ENCODE assay signal across 7 mouse cellular contexts in genomic region chr12:100106275-100106895, GRCm38 (mm10). TPM values are rescaled to one million over a fixed set of nuclear protein-coding genes. Genes with fewer than 3 reads are reported as not detected.
A peak's percentile ranks its signal among the peaks of the same experiment; 100 is the strongest.
DNase-seq lines count a peak whose midpoint lies in the region; ATAC-seq lines count a peak whose summit lies in the region.

No protein-coding gene starts in this region.

- no peak overlapping the region for H3K27ac ChIP-seq in forebrain, embryonic 14.5 days (ENCODE audit: low read depth, low read length)
- no peak overlapping the region for H3K27ac ChIP-seq in hindbrain, embryonic 14.5 days

- H3K9me3 ChIP-seq in forebrain, embryonic 14.5 days (replicated peaks; ENCODE audit: control insufficient read depth, low read length), result no peaks in the 10 kb centered on the region
- no peaks in the 10 kb centered on the region for H3K9me3 ChIP-seq in hindbrain, embryonic 14.5 days (ENCODE audit: control insufficient read depth, low read length)

- H3K36me3 ChIP-seq in forebrain, embryonic 14.5 days (ENCODE audit: control insufficient read depth, insufficient read depth, low read length), result peaks cover under 1% of the 10 kb centered on the region; the same call in 1 of the 2 replicates
- no peaks in the 10 kb centered on the region for H3K36me3 ChIP-seq in hindbrain, embryonic 14.5 days (replicated peaks; ENCODE audit: control insufficient read depth, insufficient read depth)

- peaks cover 8% of the 10 kb centered on the region for H3K4me1 ChIP-seq in forebrain, embryonic 14.5 days (ENCODE audit: control insufficient read depth, insufficient read depth, low read length)
- peaks cover 7% of the 10 kb centered on the region for H3K4me1 ChIP-seq in hindbrain, embryonic 14.5 days (replicated peaks; ENCODE audit: control insufficient read depth, insufficient read depth, low read length)

- no peaks in the 10 kb centered on the region for H3K27me3 ChIP-seq in forebrain, embryonic 14.5 days (replicated peaks; ENCODE audit: control insufficient read depth, insufficient read depth, low read length)
- H3K27me3 ChIP-seq in hindbrain, embryonic 14.5 days (ENCODE audit: control insufficient read depth, insufficient read depth, low read length), result no peaks in the 10 kb centered on the region

- H3K4me3 ChIP-seq in forebrain, embryonic 14.5 days (ENCODE audit: low read depth, low read length), result no peak overlapping the region
- H3K4me3 ChIP-seq in hindbrain, embryonic 14.5 days (replicated peaks; ENCODE audit: low read length), result no peak overlapping the region

- ATAC-seq in forebrain, embryonic 14.5 days, result peak; percentile 18; the same call in 1 of the 2 replicates
- no peak for ATAC-seq in hindbrain, embryonic 14.5 days (ENCODE audit: low FRiP score)
- ATAC-seq in megakaryocyte-erythroid progenitor cell, adult 5-6 weeks (replicated peaks; ENCODE audit: low FRiP score, low TSS enrichment, poor library complexity, severe bottlenecking), result 0 out of 2 replicates have a peak, but pooled peaks have one; percentile 29

- 0 out of 2 replicates have a peak overlapping the region, but pooled peaks have one; percentile 14 for H3K4me2 ChIP-seq in forebrain, embryonic 14.5 days (ENCODE audit: low read length)
- no peak overlapping the region for H3K4me2 ChIP-seq in hindbrain, embryonic 14.5 days (replicated peaks)

- H3K9ac ChIP-seq in forebrain, embryonic 14.5 days (ENCODE audit: low read length), result no peak overlapping the region
- H3K9ac ChIP-seq in hindbrain, embryonic 14.5 days, result no peak overlapping the region

- DNase-seq in MEL-GATA-1-ER (ENCODE audit: extremely low read depth, low read depth), result peak; percentile 74
- DNase-seq in brain, adult 2 months (ENCODE audit: low read depth, low spot score), result peak; percentile 93
- peak; percentile 92 for DNase-seq in forebrain, embryonic 14.5 days (ENCODE audit: low spot score)
- peak; percentile 93 for DNase-seq in hindbrain, embryonic 14.5 days (ENCODE audit: low spot score)
- DNase-seq in layer of hippocampus, postnatal 36 days, result peak; percentile 54 to 73
- DNase-seq in skeletal muscle tissue, adult 2 months (ENCODE audit: low read depth, low spot score), result peak; percentile 75

- WGBS in forebrain, embryonic 14.5 days, result 13% methylated on average over 20 of the region's 20 CpGs
- WGBS in hindbrain, embryonic 14.5 days, result 14% methylated on average over 20 of the region's 20 CpGs

RNA-seq across cellular contexts. Expression of gene Psmc1, which starts 3.6 kb away (rescaled TPM):
- 295 and 305 TPM in 2 replicates for polyA plus RNA-seq in forebrain, embryonic 14.5 days (2014; fragmentation: Nextera tagmentation; extraction: Ambion mirVana)
- 264 and 278 TPM in 2 replicates for polyA plus RNA-seq in hindbrain, embryonic 14.5 days (2014; fragmentation: Nextera tagmentation; extraction: Ambion mirVana)
- total RNA-seq in layer of hippocampus, postnatal 36 days (2021), result 100 to 1,000 TPM; 183 to 198 TPM
- total RNA-seq in megakaryocyte-erythroid progenitor cell, adult 5-6 weeks (2014; fragmentation: Nextera tagmentation), result 198 and 227 TPM in 2 replicates
- 293 and 383 TPM in 2 replicates for total RNA-seq in megakaryocyte-erythroid progenitor cell, adult 5-6 weeks (2017)

RNA-seq across cellular contexts. Expression of gene Nrde2, which starts 53.1 kb away (rescaled TPM):
- 12.5 and 13.1 TPM in 2 replicates for polyA plus RNA-seq in forebrain, embryonic 14.5 days (2014; fragmentation: Nextera tagmentation; extraction: Ambion mirVana)
- 12.0 and 14.0 TPM in 2 replicates for polyA plus RNA-seq in hindbrain, embryonic 14.5 days (2014; fragmentation: Nextera tagmentation; extraction: Ambion mirVana)
- 10 to 100 TPM; 19.7 to 20.2 TPM for total RNA-seq in layer of hippocampus, postnatal 36 days (2021)
- 10.4 and 14.9 TPM in 2 replicates for total RNA-seq in megakaryocyte-erythroid progenitor cell, adult 5-6 weeks (2014; fragmentation: Nextera tagmentation)
- 34.5 and 36.1 TPM in 2 replicates for total RNA-seq in megakaryocyte-erythroid progenitor cell, adult 5-6 weeks (2017)
